Mouse (Mus musculus) limb, embryonic 15.5 days (tissue): ENCODE results near the gene Acot12. TPM values are rescaled to one million over a fixed set of nuclear protein-coding genes. Genes with fewer than 3 reads are reported as not detected.

Experiments
- ATAC-seq: fragments of 200-750 bp; cut with Nextera tagmentation; 2 replicates; pipeline ENCODE4 v1.8.0; 2017; ENCODE audit warnings: low read depth, moderate TSS enrichment; ENCODE audit not compliant: insufficient number of reproducible peaks, low FRiP score, low TSS enrichment
- H3K27ac ChIP-seq: fragments of 300-500 bp; sonication (generic); 2 replicates; pipeline ENCODE4 v1.5.1; 2015; ENCODE audit warnings: moderate library complexity, mild to moderate bottlenecking, inconsistent platforms
- H3K27me3 ChIP-seq: fragments of 300-500 bp; sonication (generic); 2 replicates; pipeline ENCODE4 v1.6.1; 2015; ENCODE audit warnings: inconsistent platforms
- H3K36me3 ChIP-seq: fragments of 300-500 bp; sonication (generic); 2 replicates; pipeline ENCODE4 v1.6.1; 2015; ENCODE audit warnings: inconsistent platforms
- H3K4me1 ChIP-seq: fragments of 300-500 bp; sonication (generic); 2 replicates; pipeline ENCODE4 v1.6.1; 2015; ENCODE audit warnings: inconsistent platforms
- H3K4me2 ChIP-seq: fragments of 300-500 bp; sonication (generic); 2 replicates; pipeline ENCODE4 v1.6.1; 2015; ENCODE audit warnings: mild to moderate bottlenecking, inconsistent platforms
- H3K4me3 ChIP-seq: fragments of 300-500 bp; sonication (generic); 2 replicates; pipeline ENCODE4 v1.5.1; 2015; ENCODE audit warnings: mild to moderate bottlenecking, inconsistent platforms
- H3K9ac ChIP-seq: fragments of 300-500 bp; sonication (generic); 2 replicates; pipeline ENCODE4 v1.6.1; 2015; ENCODE audit warnings: inconsistent platforms
- H3K9me3 ChIP-seq: fragments of 300-500 bp; sonication (generic); 2 replicates; pipeline ENCODE4 v1.6.1; 2016; ENCODE audit warnings: inconsistent platforms
- WGBS: fragments of 180-500 bp; shearing (Covaris S2); methylation state at CpG from one replicate; pipeline ENCODE4 v1.1.7; 2015; 5-methylcytosine and 5-hydroxymethylcytosine counted together
- polyA plus RNA-seq: library from polyadenylated mRNA; unstranded; fragments of >200 nt; fragmentation: Nextera tagmentation; extraction: Ambion mirVana; gene quantifications from 2 replicates; pipeline ENCODE4 v1.2.1, GENCODE M21; 2015

Gene Acot12
- polyA plus RNA-seq, result 0.29 TPM in 1 of 2 replicates, not detected in the other

DNA sequence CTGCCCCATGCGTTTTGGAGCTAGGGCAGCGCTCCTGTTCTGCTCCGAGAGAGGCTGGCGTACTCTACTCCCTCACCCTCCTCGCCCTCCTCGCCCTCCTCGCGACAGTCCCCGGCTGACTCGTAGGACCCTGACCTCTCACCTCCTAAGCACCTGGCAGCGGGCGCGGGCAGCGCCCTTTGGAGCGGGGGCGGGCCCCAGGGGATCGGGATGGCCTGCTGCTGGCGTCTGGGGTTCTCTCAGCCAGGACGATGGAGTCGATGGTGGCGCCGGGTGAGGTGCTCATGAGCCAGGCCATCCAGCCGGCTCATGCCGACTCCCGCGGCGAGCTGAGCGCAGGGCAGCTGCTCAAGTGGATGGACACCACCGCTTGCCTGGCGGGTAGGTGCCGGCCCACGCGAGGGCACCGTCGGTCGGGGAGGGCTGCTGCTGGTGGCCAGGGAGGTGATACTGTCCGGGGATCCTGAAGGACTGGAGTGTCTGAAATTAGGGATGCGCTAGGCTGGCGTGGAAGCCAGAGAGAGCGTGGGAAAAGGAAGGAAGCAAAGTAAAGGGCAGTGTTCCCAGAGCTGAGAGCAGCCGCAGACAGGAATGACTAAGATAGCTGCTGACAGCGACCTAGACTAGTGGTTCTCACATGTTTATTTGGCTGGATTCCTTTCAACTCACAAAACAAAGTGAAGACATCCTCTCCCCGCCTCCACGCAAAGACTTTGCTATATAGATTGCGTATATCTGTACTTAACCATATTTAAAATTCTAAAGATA is at the start of gene Acot12:
Acot12 (plus strand) TSS at position 233 of the 768 bp plus-strand sequence.
- 9% methylated on average over 45 of the region's 45 CpGs for WGBS
- no peaks in the 10 kb centered on the region for H3K36me3 ChIP-seq
- 0 out of 2 replicates have a peak within 1 kb of the TSS, but pooled peaks have one; percentile 5 for H3K9ac ChIP-seq
- no peak for ATAC-seq
- no peaks in the 10 kb centered on the region for H3K9me3 ChIP-seq
- H3K4me3 ChIP-seq, result peak within 1 kb of the TSS; percentile 34
- no peak within 1 kb of the TSS for H3K27ac ChIP-seq
- peaks cover 11% of the 10 kb centered on the region for H3K4me1 ChIP-seq
- peaks cover 20% of the 10 kb centered on the region for H3K27me3 ChIP-seq
- peak within 1 kb of the TSS; percentile 69 for H3K4me2 ChIP-seq

DNA sequence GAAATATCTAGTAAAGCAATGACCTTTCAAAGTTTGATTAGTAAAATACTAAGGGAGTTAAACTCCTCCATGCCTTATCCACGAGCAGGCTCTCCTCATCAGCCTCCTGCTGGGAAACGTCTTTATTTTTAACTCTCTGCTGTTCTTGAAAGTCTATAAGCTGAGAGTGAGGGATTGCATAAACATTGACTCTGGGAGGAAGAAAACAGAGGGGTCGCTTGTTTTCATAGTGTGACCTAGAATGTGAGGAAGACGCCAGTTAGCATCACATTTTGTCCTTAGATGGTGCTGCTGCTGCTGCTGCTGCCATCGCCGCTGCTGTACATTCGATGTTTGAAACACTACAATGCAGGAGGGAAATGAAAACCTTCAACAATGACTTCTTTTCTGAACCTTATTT is 47.7 kb upstream of the Acot12 start:
- 67% methylated on average over 7 of the region's 7 CpGs for WGBS
- ATAC-seq, result no peak
- no peak overlapping the region for H3K4me3 ChIP-seq

DNA sequence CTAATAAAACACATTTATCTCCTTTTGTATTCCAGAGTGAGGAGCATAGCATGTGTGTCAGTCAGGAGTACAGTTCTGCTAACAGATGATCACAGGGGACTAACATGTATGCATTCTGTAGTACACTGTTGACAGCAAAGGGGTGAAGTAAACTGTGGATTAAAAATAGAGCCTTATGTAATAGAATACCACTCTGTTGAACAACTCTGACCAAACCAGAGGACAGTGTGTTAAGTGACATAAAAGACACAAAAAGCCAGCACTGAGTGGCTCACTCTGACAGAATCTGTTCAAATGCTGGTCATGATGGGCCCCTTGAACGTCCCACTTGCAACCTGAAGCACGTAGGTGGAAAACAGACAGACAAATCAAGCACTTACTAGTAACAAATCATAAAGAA is 45.9 kb upstream of the Acot12 start:
- H3K4me3 ChIP-seq, result no peak overlapping the region
- H3K9ac ChIP-seq, result no peak overlapping the region
- H3K27me3 ChIP-seq, result no peaks in the 10 kb centered on the region
- H3K4me1 ChIP-seq, result no peaks in the 10 kb centered on the region
- no peaks in the 10 kb centered on the region for H3K9me3 ChIP-seq
- H3K4me2 ChIP-seq, result no peak overlapping the region
- no peak for ATAC-seq
- H3K36me3 ChIP-seq, result peaks cover 19% of the 10 kb centered on the region
- H3K27ac ChIP-seq, result no peak overlapping the region
- WGBS, result 82% methylated on average over 2 of the region's 2 CpGs

More for the DNA sequence above, 47.7 kb upstream of the Acot12 start:
- H3K4me1 ChIP-seq, result 0 out of 2 replicates have a peak, but pooled peaks cover 6% of the 10 kb centered on the region
- H3K9me3 ChIP-seq, result no peaks in the 10 kb centered on the region
- H3K27ac ChIP-seq, result no peak overlapping the region
- peaks cover 17% of the 10 kb centered on the region for H3K36me3 ChIP-seq
- no peak overlapping the region for H3K9ac ChIP-seq
- H3K4me2 ChIP-seq, result no peak overlapping the region
- H3K27me3 ChIP-seq, result no peaks in the 10 kb centered on the region

DNA sequence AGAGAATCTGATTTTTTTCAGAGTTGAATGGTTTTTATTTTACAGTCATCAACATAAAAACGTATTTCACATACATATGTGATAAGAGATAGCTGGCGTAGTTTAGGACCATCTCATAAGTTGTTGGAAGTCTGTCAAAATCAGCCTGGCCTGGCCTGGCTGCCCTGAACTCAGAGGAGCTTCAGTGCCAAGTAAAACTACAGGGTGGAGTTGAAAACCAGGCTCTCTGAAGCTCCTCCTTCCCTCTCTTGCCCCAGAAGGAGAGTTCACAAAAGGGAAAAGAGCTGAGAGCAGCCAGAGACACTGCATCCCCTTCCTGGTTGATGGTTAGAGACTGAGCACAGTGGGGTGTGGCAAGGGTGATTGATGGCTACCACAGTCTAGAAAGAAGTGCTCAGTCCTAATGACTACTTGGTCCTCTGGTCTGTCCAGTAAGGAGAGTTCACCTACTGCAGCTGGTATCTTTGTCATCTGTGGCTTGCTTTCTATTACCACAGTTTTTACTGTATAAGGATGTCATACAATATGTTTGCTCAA is 45.1 kb upstream of the Acot12 start:
- no peak for ATAC-seq
- peaks cover 25% of the 10 kb centered on the region for H3K36me3 ChIP-seq
- WGBS, result 73% methylated on average over 2 of the region's 2 CpGs
- no peak overlapping the region for H3K4me3 ChIP-seq
- H3K9me3 ChIP-seq, result no peaks in the 10 kb centered on the region
- no peak overlapping the region for H3K4me2 ChIP-seq
- no peaks in the 10 kb centered on the region for H3K4me1 ChIP-seq
- H3K27me3 ChIP-seq, result no peaks in the 10 kb centered on the region
- no peak overlapping the region for H3K9ac ChIP-seq
- H3K27ac ChIP-seq, result no peak overlapping the region

DNA sequence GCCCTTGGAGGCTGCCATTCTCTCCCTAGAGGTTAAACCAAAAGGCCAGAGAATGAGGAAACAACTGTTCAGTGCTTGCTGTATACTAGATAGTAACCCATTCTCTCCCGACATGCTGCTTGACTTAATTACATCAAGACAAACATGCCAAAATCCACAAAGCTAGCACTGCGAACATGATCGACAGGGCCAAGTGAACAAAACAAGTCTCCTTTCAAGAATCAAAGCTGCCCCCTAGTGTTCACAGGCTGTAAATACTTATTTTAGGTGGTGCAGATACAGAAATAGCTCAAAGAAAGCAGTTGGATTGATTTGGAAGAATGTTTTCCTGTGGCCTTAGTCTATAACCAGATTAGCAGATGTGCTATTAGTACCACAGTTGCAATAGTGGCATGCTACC is 44.3 kb upstream of the Acot12 start:
- no peak for ATAC-seq
- Histone ChIP-seq H3K9ac (no peak overlapping the region), H3K9me3 (no peaks in the 10 kb centered on the region), H3K4me2 (no peak overlapping the region), H3K27ac (no peak overlapping the region), H3K4me1 (no peaks in the 10 kb centered on the region), H3K4me3 (no peak overlapping the region), H3K27me3 (no peaks in the 10 kb centered on the region), H3K36me3 (peaks cover 28% of the 10 kb centered on the region)
- 25% methylated on average over 3 of the region's 3 CpGs for WGBS

DNA sequence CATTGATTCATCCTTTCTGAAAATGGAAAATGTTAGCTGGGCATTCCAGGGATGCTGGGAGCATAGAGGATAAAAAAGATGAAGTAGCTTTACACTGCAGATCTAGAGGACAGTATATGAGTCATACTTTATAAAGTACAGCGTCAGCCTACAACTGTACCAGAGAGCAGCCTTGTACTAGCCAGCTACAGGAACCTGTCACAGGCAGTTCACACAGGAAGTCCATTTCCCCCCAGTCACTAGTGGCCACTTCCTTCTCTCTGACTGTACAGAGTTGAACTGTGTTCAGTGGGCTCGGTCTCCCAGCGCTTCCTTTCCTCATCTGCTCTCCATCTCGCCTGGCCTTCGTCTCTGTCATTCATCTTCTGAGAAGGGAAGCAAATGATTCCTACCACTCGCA is 39.0 kb upstream of the Acot12 start:
- H3K9ac ChIP-seq, result no peak overlapping the region
- H3K9me3 ChIP-seq, result no peaks in the 10 kb centered on the region
- H3K4me1 ChIP-seq, result no peaks in the 10 kb centered on the region
- H3K36me3 ChIP-seq, result peaks cover 36% of the 10 kb centered on the region
- no peak overlapping the region for H3K4me2 ChIP-seq
- no peak for ATAC-seq
- H3K4me3 ChIP-seq, result no peak overlapping the region
- H3K27ac ChIP-seq, result no peak overlapping the region
- no peaks in the 10 kb centered on the region for H3K27me3 ChIP-seq
- WGBS, result 79% methylated on average over 6 of the region's 6 CpGs

DNA sequence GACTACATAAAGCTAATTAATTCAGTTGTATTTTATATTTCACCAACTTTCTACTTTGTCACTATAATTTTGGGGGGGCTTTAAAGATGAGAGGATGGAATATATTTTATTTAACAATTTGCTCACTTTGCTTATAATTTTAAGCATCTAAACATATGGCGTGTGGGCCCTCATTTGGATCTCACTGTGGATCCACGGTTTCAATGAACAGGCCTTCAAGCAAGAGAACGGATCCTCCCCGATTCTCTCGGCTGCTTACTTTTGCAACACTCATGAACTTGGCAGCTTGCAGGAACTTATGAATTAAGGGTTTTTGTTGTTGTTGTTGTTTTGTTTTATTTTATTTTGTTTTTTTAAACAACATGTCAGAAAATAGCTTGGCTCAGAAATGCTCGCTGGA is 21.8 kb upstream of the Acot12 start:
- H3K4me1 ChIP-seq, result no peaks in the 10 kb centered on the region
- H3K27me3 ChIP-seq, result no peaks in the 10 kb centered on the region
- WGBS, result 92% methylated on average over 6 of the region's 6 CpGs
- no peak overlapping the region for H3K4me3 ChIP-seq
- H3K27ac ChIP-seq, result no peak overlapping the region
- no peak overlapping the region for H3K4me2 ChIP-seq
- no peak overlapping the region for H3K9ac ChIP-seq
- no peak for ATAC-seq
- H3K9me3 ChIP-seq, result no peaks in the 10 kb centered on the region
- no peaks in the 10 kb centered on the region for H3K36me3 ChIP-seq

DNA sequence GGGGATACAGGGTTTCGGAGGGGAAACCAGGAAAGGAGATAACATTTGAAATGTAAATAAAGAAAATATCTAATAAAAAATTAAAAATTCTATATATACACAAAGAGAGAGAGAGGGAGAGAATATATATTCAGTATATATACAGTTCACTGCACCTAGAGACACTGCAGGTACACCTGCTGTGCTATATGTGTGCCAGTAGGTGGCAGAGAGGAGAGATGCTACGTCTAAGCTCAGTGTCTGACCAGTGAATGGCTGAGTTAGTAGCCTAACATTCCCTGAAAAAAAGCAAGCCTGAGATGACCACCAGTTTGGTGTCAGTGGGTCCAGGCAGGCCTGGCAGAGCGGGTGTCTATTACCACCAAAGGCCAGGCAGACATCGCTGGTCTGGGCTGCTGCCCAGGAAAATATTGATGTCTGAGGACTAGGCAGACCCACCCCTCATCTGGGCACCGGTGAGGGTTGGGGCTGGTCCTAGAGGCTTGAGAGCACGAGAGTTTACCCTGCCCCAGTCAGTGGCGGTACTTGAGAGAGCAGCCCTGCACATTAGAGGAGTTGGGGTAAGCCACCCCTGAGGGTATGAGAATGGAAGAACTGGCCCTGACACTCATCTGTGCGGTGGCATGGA is 18.1 kb upstream of the Acot12 start:
- Histone ChIP-seq H3K27ac (no peak overlapping the region), H3K4me3 (no peak overlapping the region), H3K9me3 (no peaks in the 10 kb centered on the region), H3K27me3 (no peaks in the 10 kb centered on the region), H3K4me1 (no peaks in the 10 kb centered on the region), H3K4me2 (no peak overlapping the region), H3K36me3 (no peaks in the 10 kb centered on the region), H3K9ac (no peak overlapping the region)
- 61% methylated on average over 8 of the region's 8 CpGs for WGBS
- ATAC-seq, result no peak

DNA sequence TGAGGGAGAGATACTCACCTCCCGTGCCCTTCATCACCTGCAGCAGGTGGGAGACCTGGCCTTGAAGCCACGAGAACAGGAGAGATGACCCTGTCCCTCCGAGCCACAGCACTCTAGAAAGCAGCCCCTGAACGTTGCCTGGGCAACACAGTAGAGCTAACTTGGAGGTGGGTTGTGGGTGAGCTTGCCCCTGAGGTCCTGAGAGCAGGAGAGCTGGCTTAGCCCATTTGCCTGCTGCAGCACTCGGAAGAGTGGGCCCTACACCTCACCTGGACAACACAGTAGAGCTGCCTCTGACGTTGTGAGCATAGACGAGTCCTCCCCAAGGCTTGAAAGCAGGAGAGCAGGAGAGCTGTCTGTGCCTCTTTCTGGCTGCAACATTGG is 17.6 kb upstream of the Acot12 start:
- H3K4me3 ChIP-seq, result no peak overlapping the region
- H3K9me3 ChIP-seq, result no peaks in the 10 kb centered on the region
- H3K27me3 ChIP-seq, result no peaks in the 10 kb centered on the region
- H3K27ac ChIP-seq, result no peak overlapping the region
- H3K36me3 ChIP-seq, result no peaks in the 10 kb centered on the region
- no peak overlapping the region for H3K9ac ChIP-seq
- no peaks in the 10 kb centered on the region for H3K4me1 ChIP-seq
- H3K4me2 ChIP-seq, result no peak overlapping the region
- no peak for ATAC-seq
- 79% methylated on average over 7 of the region's 7 CpGs for whole genome bisulfite sequencing

DNA sequence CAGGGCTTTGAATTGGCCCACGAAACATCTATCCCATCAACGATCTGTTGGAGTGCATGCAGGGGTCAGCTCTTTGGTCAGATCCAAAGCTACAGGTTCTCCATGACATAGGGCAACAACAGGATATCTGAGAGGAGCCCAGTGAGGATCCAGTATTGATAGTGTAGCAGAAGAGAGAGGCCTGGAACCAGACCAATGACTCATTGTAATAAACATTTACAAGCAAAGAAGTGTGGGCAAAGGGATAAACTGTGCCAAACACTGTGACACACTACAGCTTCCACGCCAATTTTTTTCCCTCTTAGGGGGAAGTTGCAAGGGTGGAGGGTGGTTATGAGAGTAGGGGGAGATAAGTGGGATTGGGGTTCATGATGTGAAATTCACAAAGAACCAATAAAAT is 17.1 kb upstream of the Acot12 start:
- Histone ChIP-seq H3K9ac (no peak overlapping the region), H3K9me3 (no peaks in the 10 kb centered on the region), H3K36me3 (no peaks in the 10 kb centered on the region), H3K4me3 (no peak overlapping the region), H3K27me3 (no peaks in the 10 kb centered on the region), H3K27ac (no peak overlapping the region), H3K4me2 (no peak overlapping the region), H3K4me1 (no peaks in the 10 kb centered on the region)
- 78% methylated on average over 3 of the region's 3 CpGs for WGBS
- no peak for ATAC-seq

DNA sequence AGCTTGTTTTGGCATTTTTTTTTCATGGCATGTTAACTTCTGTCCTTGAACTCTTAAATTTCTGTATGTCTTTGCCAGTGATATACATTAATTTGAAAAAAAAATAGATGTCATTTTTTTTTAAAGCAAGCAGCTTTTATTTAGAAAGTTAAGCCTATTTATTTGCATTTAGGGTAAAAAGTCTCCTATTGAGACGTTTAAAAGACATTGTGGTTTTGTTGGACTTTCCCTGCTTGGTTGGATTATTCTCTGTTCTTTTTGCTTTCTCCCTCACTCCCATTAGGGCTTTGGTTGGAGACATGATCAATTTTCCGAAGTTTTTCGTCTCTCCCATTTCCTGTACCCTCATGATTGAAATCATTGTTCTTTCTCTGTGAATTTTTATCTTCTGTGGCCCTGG is 16.2 kb upstream of the Acot12 start:
- Histone ChIP-seq H3K9me3 (no peaks in the 10 kb centered on the region), H3K4me1 (no peaks in the 10 kb centered on the region), H3K27ac (no peak overlapping the region), H3K4me3 (no peak overlapping the region), H3K9ac (no peak overlapping the region), H3K4me2 (no peak overlapping the region), H3K27me3 (no peaks in the 10 kb centered on the region), H3K36me3 (no peaks in the 10 kb centered on the region)
- no peak for ATAC-seq
- 71% methylated on average over 3 of the region's 3 CpGs for WGBS

DNA sequence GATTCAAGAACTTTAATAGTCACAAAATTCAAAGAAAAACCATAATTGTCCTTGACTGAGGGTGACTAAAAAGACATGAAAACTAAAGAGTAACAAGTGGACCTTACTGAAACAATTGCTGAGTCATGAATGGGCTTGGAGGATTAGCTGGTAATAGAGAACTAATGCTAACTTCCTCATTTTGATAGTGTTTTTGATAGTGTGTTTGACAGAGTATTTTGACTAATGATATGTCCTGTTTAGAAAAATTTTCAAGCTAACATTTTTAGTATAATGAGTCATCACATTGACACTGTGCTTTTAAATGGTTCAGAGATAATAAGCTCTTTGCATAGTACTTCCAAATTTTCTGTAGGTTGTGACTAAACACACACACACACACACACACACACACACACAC is 13.4 kb upstream of the Acot12 start:
- H3K27ac ChIP-seq, result no peak overlapping the region
- no peak overlapping the region for H3K4me2 ChIP-seq
- no peaks in the 10 kb centered on the region for H3K36me3 ChIP-seq
- no peaks in the 10 kb centered on the region for H3K27me3 ChIP-seq
- no peak overlapping the region for H3K4me3 ChIP-seq
- H3K9me3 ChIP-seq, result no peaks in the 10 kb centered on the region
- no peak for ATAC-seq
- no peak overlapping the region for H3K9ac ChIP-seq
- H3K4me1 ChIP-seq, result no peaks in the 10 kb centered on the region
